Mouse (Mus musculus) thymus, adult 2 months (tissue): Measurements from ENCODE around the gene Phlda1. TPM values are rescaled to one million over a fixed set of nuclear protein-coding genes. Genes with fewer than 3 reads are reported as not detected.
"Not testable (repeated sequence)": the region's sequence is repeated elsewhere in the genome, so short reads cannot be mapped to it uniquely, and the experiment has no call there.

Source experiments
- DNase-seq: peaks from one replicate; pipeline ENCODE4 v3.0.0; 2021
- H3K27ac ChIP-seq: fragments of 200-500 bp; 2 replicates; pipeline ENCODE4 v1.5.1; 2012; ENCODE audit warnings: low read length, control low read depth; ENCODE audit not compliant: control insufficient read depth, insufficient read depth
- H3K27me3 ChIP-seq: fragments of 200-500 bp; 2 replicates; pipeline ENCODE4 v1.6.1; 2012; ENCODE audit warnings: mild to moderate bottlenecking, low read length, moderate library complexity, mixed read lengths; ENCODE audit not compliant: control insufficient read depth, insufficient read depth
- H3K36me3 ChIP-seq: fragments of 200-500 bp; 2 replicates; pipeline ENCODE4 v1.6.1; 2012; ENCODE audit warnings: mild to moderate bottlenecking, low read length, moderate library complexity; ENCODE audit not compliant: control insufficient read depth, insufficient read depth
- H3K4me1 ChIP-seq: fragments of 200-500 bp; replicated peaks from 2 replicates; pipeline ENCODE4 v1.6.1; 2012; ENCODE audit warnings: low read length; ENCODE audit not compliant: control insufficient read depth, insufficient read depth
- H3K4me3 ChIP-seq: fragments of 200-500 bp; 2 replicates; pipeline ENCODE4 v1.5.1; 2012; ENCODE audit warnings: mild to moderate bottlenecking, low read length, control low read depth, moderate library complexity; ENCODE audit not compliant: control insufficient read depth, insufficient read depth
- CTCF ChIP-seq: fragments of 200-500 bp; IDR thresholded peaks from 2 replicates; pipeline ENCODE4 v1.5.1; 2012; ENCODE audit warnings: mild to moderate bottlenecking, control low read depth, low read length, moderate library complexity, borderline replicate concordance; ENCODE audit not compliant: control insufficient read depth, poor library complexity, insufficient read depth; ENCODE audit errors: extremely low read depth
- POLR2A ChIP-seq: fragments of 200-500 bp; IDR thresholded peaks from 2 replicates; pipeline ENCODE4 v1.6.1; 2012; ENCODE audit warnings: mild to moderate bottlenecking, low read length, control low read depth, moderate library complexity; ENCODE audit not compliant: control insufficient read depth, poor library complexity, insufficient read depth; ENCODE audit errors: extremely low read depth
- WGBS: fragments of 180-500 bp; shearing (Covaris S2); methylation state at CpG from one replicate; pipeline ENCODE4 v1.1.7; 2018; 5-methylcytosine and 5-hydroxymethylcytosine counted together
- polyA plus RNA-seq: library from polyadenylated mRNA; depleted of rRNA; stranded (reverse); fragments of >200 nt; gene quantifications from 2 replicates; pipeline ENCODE4 v1.2.3, GENCODE M21; 2012

Phlda1 gene
- polyA plus RNA-seq, 1 experiment, result 14.3 TPM

GRCm38 (mm10) chr10:111482654-111483053 is 23.4 kb upstream of the Phlda1 start:
- WGBS, result 100% methylated on average over 2 of the region's 2 CpGs
- H3K36me3 ChIP-seq, result peaks cover 30% of the 10 kb centered on the region

DNA sequence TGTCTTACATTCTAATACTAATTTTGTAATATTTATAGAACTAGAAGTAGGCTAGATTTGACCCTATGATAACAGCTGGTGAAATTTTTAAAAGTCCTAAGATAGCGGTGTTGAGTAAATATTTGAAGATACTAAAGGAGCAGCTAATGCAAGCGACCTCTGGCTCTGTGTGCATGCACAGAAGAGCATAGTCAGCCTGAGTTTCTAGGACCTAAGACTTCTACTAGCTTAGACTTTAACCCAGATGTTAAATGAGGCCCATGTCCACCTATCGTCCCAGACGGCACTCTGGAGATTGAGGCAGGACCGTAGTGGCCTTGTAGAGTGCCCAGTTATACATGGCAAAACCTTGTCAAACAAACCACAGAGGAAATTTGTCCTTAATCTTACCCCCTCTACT is 22.0 kb upstream of the Phlda1 start:
- DNase-seq, result no peak
- no peak overlapping the region for H3K27ac ChIP-seq
- H3K36me3 ChIP-seq, result peaks cover 41% of the 10 kb centered on the region
- H3K4me3 ChIP-seq, result no peak overlapping the region
- no peaks in the 10 kb centered on the region for H3K27me3 ChIP-seq
- no peak for TF ChIP-seq POLR2A
- no peak for TF ChIP-seq CTCF
- 94% methylated on average over 5 of the region's 5 CpGs for WGBS
- H3K4me1 ChIP-seq, result no peaks in the 10 kb centered on the region

More at GRCm38 (mm10) chr10:111482654-111483053, 23.4 kb upstream of the Phlda1 start:
- no peak for TF ChIP-seq POLR2A
- no peak for TF ChIP-seq CTCF
- no peaks in the 10 kb centered on the region for H3K4me1 ChIP-seq
- no peak overlapping the region for H3K27ac ChIP-seq
- DNase-seq, result no peak
- H3K4me3 ChIP-seq, result no peak overlapping the region
- H3K27me3 ChIP-seq, result no peaks in the 10 kb centered on the region

- DNase-seq, result no peak
- WGBS, result 97% methylated on average over 2 of the region's 2 CpGs
- no peak overlapping the region for H3K27ac ChIP-seq
- TF ChIP-seq POLR2A, result no peak
- no peak for TF ChIP-seq CTCF
- no peaks in the 10 kb centered on the region for H3K4me1 ChIP-seq
- H3K36me3 ChIP-seq, result peaks cover 63% of the 10 kb centered on the region
- no peak overlapping the region for H3K4me3 ChIP-seq
- H3K27me3 ChIP-seq, result no peaks in the 10 kb centered on the region
These were observed 17.3 kb upstream of the Phlda1 start for GRCm38 (mm10) chr10:111488793-111489192.

DNA sequence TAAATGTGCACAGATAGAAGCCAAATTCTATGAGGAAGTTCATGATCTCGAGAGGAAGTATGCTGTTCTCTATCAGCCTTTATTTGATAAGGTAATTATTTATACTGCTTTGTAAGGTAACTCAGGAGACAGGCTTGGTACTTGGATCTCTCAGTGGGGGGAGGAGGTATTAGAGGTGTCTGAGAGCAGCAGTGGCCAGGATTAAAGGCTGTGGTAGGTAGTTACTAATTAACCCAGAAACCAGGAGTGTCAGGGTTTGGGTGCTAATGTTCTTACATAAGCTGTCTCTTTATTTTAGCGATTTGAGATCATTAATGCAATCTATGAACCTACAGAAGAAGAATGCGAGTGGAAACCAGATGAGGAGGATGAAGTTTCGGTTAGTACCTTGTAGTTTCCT is 16.0 kb upstream of the Phlda1 start:
- H3K27ac ChIP-seq, H3K4me1 ChIP-seq, H3K4me3 ChIP-seq, DNase-seq, H3K27me3 ChIP-seq: not testable (repeated sequence)
- peaks cover 71% of the 10 kb centered on the region for H3K36me3 ChIP-seq
- WGBS, result 91% methylated on average over 4 of the region's 4 CpGs

DNA sequence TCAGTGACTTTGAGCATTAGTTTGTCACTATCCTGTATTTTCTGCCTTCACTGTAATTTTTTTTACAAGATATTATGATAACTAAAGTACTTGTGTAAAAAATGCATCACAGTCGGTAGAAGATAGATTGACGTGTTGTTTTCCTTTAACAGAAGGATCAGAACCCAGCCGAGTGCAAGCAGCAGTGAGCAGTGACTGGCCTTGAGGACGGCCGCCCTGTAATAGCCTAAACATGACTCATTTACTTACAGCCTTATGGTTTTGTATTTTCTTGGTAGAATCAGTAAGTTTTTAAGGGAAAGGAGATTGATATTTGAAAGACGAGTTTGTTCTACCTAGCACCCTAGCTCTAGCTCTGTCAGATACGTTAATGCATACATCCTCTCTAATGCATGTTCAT is 10.2 kb upstream of the Phlda1 start:
- DNase-seq, result no peak
- WGBS, result 97% methylated on average over 7 of the region's 7 CpGs
- no peaks in the 10 kb centered on the region for H3K27me3 ChIP-seq
- peaks cover 58% of the 10 kb centered on the region for H3K36me3 ChIP-seq
- no peaks in the 10 kb centered on the region for H3K4me1 ChIP-seq
- H3K27ac ChIP-seq, result no peak overlapping the region
- H3K4me3 ChIP-seq, result no peak overlapping the region
- no peak for TF ChIP-seq POLR2A
- no peak for TF ChIP-seq CTCF

- WGBS, result 93% methylated on average over 6 of the region's 6 CpGs
- no peaks in the 10 kb centered on the region for H3K27me3 ChIP-seq
These were observed 6.2 kb upstream of the Phlda1 start for GRCm38 (mm10) chr10:111499892-111500291.

DNA sequence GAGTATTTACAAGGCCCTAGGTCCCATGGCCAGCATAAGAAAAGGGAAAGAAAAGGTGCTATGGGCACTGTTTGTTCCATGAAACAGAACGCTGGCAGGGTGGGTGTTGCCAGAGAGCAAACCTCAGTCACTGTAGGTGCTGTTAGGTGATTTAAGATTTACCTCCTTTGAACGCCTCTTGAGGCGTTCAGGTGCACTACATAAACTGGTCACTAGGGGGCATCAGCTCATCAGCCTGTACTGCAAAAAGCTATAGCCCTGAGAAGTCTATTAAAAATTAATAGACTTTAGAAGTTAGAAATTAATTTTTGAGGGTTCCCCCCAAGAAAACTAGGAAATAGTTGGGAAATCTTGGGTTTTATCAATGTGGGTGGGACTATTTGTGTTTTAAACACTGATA is 3.0 kb upstream of the Phlda1 start:
- TF ChIP-seq POLR2A, result no peak
- no peak for TF ChIP-seq CTCF
- WGBS, result 2% methylated on average over 3 of the region's 3 CpGs

More at GRCm38 (mm10) chr10:111499892-111500291, 6.2 kb upstream of the Phlda1 start:
- Histone ChIP-seq H3K4me3 (no peak overlapping the region), H3K4me1 (no peaks in the 10 kb centered on the region), H3K36me3 (peaks cover 27% of the 10 kb centered on the region), H3K27ac (no peak overlapping the region)
- no peak for DNase-seq
- TF ChIP-seq CTCF (no peak), POLR2A (no peak)

More for the DNA sequence above, 3.0 kb upstream of the Phlda1 start:
- Histone ChIP-seq H3K4me3 (no peak overlapping the region), H3K27me3 (no peaks in the 10 kb centered on the region), H3K27ac (no peak overlapping the region), H3K36me3 (peaks cover 3% of the 10 kb centered on the region), H3K4me1 (peaks cover 9% of the 10 kb centered on the region; the same call in 1 of the 2 replicates)
- DNase-seq, result peak; percentile 85
